Mouse (Mus musculus): Measurements from ENCODE around the gene Serpinb6c.

- TF ChIP-seq CTCF (IDR thresholded peaks at IDR 0.05; ENCODE audit: control insufficient read depth, insufficient read depth, low read length) (no peak), POLR2A (IDR thresholded peaks at IDR 0.05; ENCODE audit: borderline replicate concordance, control insufficient read depth, low read depth, low read length) (no peak)
These were observed 74.8 kb downstream of the Serpinb6c start for GRCm38 (mm10) chr13:33830751-33831150.
